Mouse (Mus musculus) megakaryocyte-erythroid progenitor cell, adult 5-6 weeks (primary cell): ENCODE measurements around the gene Ralgds. TPM values are rescaled to one million over a fixed set of nuclear protein-coding genes. Genes with fewer than 3 reads are reported as not detected.

Source experiments
- ATAC-seq: replicated peaks from 2 replicates; pipeline ENCODE4 v1.8.0; 2016; ENCODE audit warnings: mild to moderate bottlenecking, inconsistent platforms; ENCODE audit not compliant: severe bottlenecking, poor library complexity, low FRiP score, low TSS enrichment
- total RNA-seq, 2 experiments: library from RNA; stranded (forward) in 1 of 2; stranded (reverse) in 1 of 2; fragments of 200-1000, 215-1000 nt in 1 of 2; fragments of >200 nt in 1 of 2; fragmentation: Nextera tagmentation in 1 of 2; gene quantifications; 2 replicates each; pipeline ENCODE4 v1.2.3; 2014 to 2017

The Ralgds gene
- total RNA-seq, 2 experiments from 2014 or later, result 0.56 to 1.7 TPM

DNA sequence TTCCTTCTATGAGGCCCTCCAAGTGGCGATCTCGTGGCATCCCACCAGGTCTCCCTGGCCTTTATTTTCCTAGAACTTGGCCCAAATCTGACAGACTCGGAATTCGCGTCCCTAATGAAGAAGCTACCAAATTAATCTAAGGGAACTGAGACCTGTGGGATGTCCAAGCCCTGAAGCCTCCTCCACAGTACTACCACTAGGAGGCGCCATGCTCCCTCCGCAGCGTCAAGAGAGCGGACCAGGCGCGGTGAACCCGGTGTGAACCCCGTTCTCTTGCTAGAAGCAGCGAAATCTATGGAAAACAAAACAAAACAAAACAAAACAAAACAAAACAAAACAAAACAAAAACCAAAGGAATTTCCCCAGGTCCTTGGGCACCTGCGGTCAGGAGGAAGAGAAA is 79.9 kb downstream of the Ralgds start:
- peak; percentile 66 for ATAC-seq

- peak; percentile 51 for ATAC-seq
Measured at GRCm38 (mm10) chr2:28596021-28596420, 83.1 kb downstream of the Ralgds start.

DNA sequence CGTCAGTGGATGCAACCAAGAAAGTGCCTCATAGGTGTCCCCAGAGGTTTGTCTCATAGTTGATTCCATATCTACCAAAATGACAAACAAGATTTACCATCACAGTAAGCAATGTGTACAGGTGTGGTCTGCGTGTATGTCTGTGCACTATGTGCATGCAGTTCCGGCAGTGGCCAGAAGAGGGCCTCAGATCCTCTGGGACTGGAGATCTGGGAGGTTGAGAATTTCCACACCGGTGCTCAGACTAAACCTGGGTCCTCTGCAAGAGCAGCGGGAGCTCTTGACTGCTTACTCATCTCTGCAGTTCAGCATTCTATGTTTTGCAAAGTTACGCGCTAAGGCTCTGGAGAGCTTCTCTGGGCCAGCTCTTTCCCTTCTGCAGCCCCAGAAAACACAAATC is 84.1 kb downstream of the Ralgds start:
- no peak for ATAC-seq

DNA sequence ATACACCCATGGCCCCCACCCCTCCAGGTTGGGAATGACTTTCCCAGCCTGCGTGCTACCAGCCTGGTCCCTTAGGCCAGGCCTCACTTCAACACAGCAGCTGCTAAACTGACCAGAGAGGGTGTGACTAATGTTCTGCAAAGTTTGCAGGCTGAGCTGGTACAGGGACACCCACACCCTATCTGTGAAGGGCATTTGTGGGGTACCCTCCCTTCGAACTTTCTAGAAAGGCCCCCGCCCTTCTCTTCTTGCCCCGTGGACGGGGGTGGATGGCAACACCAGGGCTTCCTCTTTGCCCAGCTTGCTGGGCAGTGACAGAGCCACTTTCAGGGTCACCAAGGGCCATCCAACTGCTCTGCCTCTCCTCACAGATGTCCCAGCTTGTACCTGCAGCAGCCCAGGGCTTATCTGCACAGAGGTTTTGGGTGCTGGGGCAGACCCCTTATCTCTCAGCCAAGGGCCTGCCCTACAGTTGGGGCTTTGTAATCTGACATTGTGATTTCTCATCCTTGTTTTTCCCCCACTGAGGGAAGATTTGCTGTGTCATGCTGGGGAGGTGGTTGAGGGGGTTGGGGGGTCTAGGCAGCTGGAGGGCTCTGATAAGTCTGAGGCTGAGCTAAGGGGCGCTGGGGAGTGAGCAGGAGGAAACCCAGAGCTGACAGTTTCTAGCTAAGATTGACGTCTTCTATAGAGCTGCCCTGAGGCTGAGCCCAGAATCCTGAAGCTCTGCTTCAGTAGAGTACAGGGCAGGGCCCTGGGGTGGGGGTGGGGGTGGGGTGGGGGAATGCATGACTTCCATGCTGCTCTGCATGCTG is 85.0 kb downstream of the Ralgds start:
- peak; percentile 59 for ATAC-seq

DNA sequence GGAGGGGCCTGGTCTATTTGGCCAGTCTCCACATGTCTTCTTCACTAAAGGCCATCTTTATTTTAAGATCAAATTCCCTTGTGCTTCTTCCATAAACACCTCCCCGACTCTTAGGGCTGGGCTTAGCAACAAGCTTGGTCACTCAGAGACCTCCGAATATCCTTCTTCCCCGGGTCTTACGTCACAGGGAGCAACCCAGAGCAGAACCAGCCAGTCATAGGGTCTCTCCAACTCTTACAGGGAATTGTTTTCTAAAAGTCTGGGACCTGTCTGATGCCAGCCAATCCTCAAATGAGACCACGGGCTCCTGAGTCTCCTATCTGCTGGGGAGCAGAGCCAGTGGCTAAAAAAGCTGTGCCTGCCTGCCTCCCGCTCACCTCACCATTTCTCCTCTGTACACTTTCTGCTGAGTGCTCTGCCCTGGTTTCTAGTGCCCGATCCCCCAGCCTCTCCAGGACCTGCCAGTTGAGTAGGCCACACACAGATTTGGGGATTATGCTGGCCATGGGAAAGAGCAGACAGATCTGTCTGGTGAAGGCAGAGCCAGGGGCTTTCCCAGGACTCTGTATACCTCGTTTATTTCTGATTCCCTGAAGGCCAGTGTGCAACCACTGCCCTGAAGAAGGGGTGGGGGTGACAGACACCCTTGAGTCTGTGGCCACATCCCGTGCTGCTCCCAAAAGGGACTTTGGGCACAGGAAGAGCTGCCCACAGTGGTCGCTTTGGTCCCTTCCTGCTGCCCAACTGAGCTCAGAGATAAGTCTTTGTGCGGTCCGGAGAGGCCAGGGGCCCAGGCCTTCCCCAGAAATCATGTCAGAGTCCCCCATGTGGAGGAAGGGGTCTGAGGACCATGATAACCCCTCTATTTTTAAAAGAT is 86.0 kb downstream of the Ralgds start:
- no peak for ATAC-seq

GRCm38 (mm10) chr2:28599569-28599900 is 86.6 kb downstream of the Ralgds start:
- ATAC-seq, result no peak

DNA sequence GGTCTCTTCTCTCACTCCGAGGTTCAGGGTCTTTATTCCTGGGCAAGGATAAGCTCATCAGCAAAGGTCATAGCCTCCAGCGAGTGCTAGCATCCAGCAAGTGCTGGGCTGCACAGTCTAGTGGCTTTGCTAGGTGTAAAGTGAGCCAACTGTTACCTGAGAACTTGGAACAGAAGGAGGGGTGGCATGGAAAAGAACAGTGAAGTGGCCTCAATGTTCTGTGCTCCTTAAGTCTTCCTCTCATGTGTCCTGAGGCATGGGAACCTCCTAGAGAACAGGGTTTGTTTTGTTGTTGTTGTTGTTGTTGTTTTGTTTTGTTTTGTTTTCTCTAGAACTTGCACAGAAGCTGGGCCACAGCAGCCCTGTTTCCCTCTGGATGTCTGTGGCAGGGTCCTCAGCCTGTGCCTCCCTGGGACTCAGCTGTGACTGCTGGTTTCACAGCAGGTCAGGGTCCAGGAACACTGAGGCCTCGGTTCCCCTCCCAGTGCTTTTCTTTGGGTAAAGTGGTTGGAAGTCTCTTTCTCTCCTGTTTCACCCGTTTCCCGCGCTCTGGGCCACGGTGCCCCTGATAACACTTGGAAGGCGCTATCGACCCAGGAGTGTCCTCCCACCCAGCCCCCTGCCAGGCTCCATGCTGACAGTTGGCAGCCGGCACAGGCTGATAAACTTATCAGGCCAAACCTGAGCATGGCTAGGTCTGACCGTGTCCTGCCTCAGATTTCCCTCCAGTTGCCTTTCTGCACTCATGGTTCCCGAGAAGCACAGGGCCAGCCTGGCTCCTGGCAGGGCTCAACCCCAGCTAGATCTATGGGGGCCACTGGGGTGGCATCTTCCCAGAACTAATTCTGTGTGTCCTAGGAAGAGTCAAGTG is 89.0 kb downstream of the Ralgds start:
- peak; percentile 61 for ATAC-seq

Other genes with a start within 250 kb of the Ralgds start
- gene Ppp1r26, start 66.3 kb upstream of the Ralgds start, total RNA-seq (2014; fragmentation: Nextera tagmentation), result 0.39 and 0.74 TPM in 2 replicates
- 1.1 and 1.5 TPM in 2 replicates for gene Ppp1r26, start 66.3 kb upstream of the Ralgds start, total RNA-seq (2017)
- not detected in 2 replicates for gene 1700007K13Rik, start 46.8 kb upstream of the Ralgds start, total RNA-seq (2014; fragmentation: Nextera tagmentation)
- gene 1700007K13Rik, start 46.8 kb upstream of the Ralgds start, total RNA-seq (2017), result not detected in 2 replicates
- 48.2 and 49.4 TPM in 2 replicates for gene Mrps2, start 45.1 kb upstream of the Ralgds start, total RNA-seq (2014; fragmentation: Nextera tagmentation)
- gene Mrps2, start 45.1 kb upstream of the Ralgds start, total RNA-seq (2017), result 35.3 and 37.8 TPM in 2 replicates
- gene Gbgt1, start 16.2 kb upstream of the Ralgds start, total RNA-seq (2014; fragmentation: Nextera tagmentation), result not detected in 2 replicates
- not detected in 2 replicates for gene Gbgt1, start 16.2 kb upstream of the Ralgds start, total RNA-seq (2017)
- gene Gm10134, start 7.0 kb upstream of the Ralgds start, total RNA-seq (2014; fragmentation: Nextera tagmentation), result not detected in 2 replicates
- not detected in 2 replicates for gene Gm10134, start 7.0 kb upstream of the Ralgds start, total RNA-seq (2017)
- not detected in 2 replicates for gene Cel, start 50.3 kb downstream of the Ralgds start, total RNA-seq (2014; fragmentation: Nextera tagmentation)
- gene Cel, start 50.3 kb downstream of the Ralgds start, total RNA-seq (2017), result not detected in 2 replicates
- gene Gtf3c5, start 70.6 kb downstream of the Ralgds start, total RNA-seq (2014; fragmentation: Nextera tagmentation), result 33.9 and 43.0 TPM in 2 replicates
- gene Gtf3c5, start 70.6 kb downstream of the Ralgds start, total RNA-seq (2017), result 18.8 and 25.7 TPM in 2 replicates
- gene Gfi1b, start 108.9 kb downstream of the Ralgds start, total RNA-seq (2014; fragmentation: Nextera tagmentation), result 331 and 332 TPM in 2 replicates
- gene Gfi1b, start 108.9 kb downstream of the Ralgds start, total RNA-seq (2017), result 91.3 and 113 TPM in 2 replicates
- gene Tsc1, start 128.1 kb downstream of the Ralgds start, total RNA-seq (2014; fragmentation: Nextera tagmentation), result 20.1 and 32.0 TPM in 2 replicates
- gene Tsc1, start 128.1 kb downstream of the Ralgds start, total RNA-seq (2017), result 10.9 and 24.3 TPM in 2 replicates
- gene Spaca9, start 186.6 kb downstream of the Ralgds start, total RNA-seq (2014; fragmentation: Nextera tagmentation), result 2.7 TPM in 1 of 2 replicates, not detected in the other
- gene Spaca9, start 186.6 kb downstream of the Ralgds start, total RNA-seq (2017), result not detected in 2 replicates
- 1.2 TPM in 1 of 2 replicates, not detected in the other for gene Ak8, start 187.0 kb downstream of the Ralgds start, total RNA-seq (2014; fragmentation: Nextera tagmentation)
- gene Ak8, start 187.0 kb downstream of the Ralgds start, total RNA-seq (2017), result not detected in 2 replicates